Mouse (Mus musculus) frontal cortex, postnatal 36 days (tissue): Measurements from ENCODE around the gene Hist1h2an.
"Not testable (repeated sequence)": the region's sequence is repeated elsewhere in the genome, so short reads cannot be mapped to it uniquely, and the experiment has no call there.

Experiments
- DNase-seq, 2 experiments: peaks; one replicate each; pipeline ENCODE4 v3.0.0; 2022; ENCODE audit warnings: low spot score in 2 of 2

Hist1h2an gene

DNA sequence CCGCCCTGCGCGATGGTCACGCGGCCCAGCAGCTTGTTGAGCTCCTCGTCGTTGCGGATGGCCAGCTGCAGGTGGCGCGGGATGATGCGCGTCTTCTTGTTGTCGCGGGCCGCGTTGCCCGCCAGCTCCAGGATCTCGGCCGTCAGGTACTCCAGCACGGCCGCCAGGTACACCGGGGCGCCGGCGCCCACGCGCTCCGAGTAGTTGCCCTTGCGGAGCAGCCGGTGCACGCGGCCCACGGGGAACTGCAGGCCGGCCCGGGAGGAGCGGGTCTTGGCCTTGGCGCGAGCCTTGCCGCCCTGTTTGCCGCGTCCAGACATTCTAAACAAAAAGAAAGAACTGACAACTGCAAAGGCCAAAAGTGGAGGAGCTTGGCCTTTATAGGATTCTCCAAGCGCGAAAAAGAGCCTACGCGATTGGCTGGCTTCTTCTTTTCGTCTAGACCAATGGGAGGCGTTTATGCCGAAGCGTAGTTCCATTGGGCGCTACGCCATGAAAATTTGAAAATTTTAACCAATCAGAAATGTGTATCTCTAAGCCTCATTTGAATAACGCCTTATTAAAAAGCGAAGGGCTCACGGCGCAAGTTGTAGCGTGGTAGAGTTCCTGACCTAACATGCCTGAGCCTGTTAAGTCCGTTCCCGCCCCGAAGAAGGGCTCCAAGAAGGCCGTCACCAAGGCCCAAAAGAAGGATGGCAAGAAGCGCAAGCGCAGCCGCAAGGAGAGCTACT lies at the start of gene Hist1h2an, which contains the start of gene Hist1h2bp:
Gene Hist1h2an, minus strand, starts transcription at position 320 of the 731 bp plus-strand sequence.
Gene Hist1h2bp, plus strand, starts transcription at position 563 of the 731 bp plus-strand sequence.
- DNase-seq: peak; percentile 85 to 97

DNA sequence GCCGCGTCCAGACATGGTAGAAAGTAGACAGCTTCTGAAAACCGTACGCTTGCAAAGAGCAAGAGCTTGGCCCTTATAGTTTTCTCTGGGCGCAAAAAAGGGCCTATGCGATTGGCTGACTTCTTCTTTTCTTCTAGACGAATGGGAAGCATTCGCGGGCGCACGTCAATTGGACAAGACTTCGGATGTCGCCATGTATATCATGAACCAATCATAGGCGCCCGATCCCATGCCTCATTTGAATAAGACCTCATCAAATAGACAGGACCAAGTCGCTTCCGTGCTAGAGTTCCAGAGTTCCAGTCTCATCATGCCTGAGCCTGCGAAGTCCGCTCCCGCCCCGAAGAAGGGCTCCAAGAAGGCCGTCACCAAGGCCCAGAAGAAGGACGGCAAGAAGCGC lies 46.4 kb upstream of the Hist1h2an start, which contains the start of the genes Hist1h2ap and Hist1h2br:
Gene Hist1h2ap, minus strand, starts transcription at position 47 of the 400 bp plus-strand sequence.
Gene Hist1h2br, plus strand, starts transcription at position 283 of the 400 bp plus-strand sequence.
- DNase-seq: not testable (repeated sequence)

DNA sequence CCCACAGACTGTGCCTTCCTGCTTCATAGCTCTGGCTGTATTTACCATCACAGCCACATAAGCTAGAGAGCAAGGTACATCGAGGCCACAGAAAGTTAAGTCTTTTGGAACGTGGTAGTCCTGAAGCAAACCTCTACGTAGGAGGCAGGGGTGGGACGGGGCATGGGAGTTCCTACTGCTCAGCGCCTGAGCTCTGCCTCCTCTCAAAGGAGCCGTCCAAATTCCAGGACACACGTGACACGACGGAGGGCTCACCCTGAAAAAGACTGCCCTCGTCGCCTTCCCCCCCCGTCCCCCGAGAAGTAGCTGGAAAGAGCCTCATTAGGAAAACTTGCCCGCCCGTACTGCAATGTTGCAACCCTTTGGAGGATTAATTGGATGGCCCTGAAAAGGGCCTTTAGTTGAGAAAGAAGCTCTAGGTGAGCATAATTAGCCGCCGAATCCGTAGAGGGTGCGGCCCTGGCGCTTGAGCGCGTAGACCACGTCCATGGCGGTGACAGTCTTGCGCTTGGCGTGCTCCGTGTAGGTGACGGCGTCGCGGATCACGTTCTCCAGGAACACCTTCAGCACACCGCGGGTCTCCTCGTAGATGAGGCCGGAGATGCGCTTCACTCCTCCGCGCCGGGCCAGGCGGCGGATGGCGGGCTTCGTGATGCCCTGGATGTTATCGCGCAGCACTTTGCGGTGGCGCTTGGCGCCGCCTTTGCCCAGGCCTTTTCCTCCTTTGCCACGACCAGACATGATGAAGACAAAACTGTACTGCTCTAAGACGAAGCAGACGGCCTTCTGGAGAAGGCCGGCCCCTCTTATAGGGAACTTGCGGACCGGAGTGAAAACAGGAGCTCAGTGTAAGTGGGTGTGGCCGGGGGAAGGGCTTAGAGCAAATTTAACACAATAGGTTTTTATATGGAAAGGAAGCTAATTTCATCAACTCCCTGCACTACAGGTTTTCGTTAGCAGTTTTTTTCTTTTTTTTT lies 44.7 kb upstream of the Hist1h2an start, which contains the start of gene Hist1h4n:
Gene Hist1h4n, minus strand, starts transcription at position 779 of the 977 bp plus-strand sequence.
- DNase-seq: peak; percentile 36 to 56

DNA sequence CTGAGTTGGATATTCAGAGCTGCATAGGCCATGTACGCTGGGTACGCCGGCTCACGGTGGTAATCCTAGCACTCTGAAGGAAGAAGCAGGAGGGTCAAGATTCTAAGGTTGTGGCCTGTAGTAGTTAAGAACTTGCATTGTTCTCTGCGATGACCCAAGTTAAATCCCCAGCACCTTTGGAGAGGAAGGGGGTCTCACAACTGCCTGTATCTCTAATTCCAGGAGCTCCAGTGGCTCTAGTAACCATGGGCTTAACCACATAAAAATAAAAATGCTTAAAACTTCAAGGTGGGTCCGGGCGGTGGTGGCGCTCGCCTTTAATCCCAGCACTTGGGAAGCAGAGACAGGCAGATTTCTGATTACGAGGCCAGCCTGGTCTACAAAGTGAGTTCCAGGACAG lies 43.3 kb upstream of the Hist1h2an start:
- DNase-seq: no peak

DNA sequence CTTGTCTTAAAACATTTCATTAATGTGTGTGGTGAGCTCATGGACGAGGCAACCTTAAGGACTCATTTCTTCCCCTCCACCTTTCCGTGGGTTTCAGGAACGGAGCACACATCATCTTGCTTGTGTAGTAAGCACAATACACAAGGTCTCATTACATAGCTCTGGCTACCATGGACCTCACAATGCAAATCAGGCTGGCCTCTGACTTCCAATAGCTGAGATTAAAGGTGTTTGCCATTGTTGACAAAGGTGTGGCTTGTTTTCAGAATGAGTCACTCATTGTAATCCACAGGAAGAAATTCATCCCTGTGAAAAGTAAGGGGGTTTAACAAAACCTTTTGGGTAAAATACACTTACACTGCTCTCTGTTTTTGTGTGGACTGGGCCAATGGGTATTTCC lies 41.5 kb upstream of the Hist1h2an start:
- no peak for DNase-seq

DNA sequence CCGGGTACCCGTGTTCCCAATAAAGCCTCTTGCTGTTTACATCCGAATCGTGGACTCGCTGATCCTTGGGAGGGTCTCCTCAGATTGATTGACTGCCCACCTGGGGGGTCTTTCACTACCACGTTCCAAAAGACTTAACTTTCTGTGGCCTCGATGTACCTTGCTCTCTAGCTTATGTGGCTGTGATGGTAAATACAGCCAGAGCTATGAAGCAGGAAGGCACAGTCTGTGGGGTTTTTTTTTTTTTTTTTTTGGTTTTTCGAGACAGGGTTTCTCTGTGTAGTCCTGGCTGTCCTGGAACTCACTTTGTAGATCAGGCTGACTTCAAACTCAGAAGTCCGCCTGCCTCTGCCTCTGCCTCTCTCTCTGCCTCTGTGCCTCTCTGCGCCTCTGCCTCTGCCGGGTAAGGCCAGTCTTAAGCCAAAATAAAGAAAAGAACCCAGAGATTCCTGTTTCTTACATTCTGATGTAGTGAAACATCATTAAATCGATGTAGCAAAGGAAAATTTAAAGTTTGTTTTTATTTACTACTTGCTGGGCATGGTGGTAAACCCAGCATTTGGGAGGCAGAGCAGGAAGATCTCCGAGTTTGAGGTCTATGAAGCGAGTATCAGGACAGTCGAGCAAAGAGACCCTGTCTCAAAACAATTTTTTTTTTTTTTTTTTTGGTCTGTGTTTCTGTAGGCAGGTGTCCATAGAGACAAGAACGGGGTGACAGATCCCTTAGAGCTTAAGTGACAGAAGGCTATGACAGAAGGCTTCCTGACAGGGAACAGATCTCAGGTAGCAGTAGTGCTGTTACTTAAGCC lies 33.3 kb upstream of the Hist1h2an start:
- DNase-seq: not testable (repeated sequence)

DNA sequence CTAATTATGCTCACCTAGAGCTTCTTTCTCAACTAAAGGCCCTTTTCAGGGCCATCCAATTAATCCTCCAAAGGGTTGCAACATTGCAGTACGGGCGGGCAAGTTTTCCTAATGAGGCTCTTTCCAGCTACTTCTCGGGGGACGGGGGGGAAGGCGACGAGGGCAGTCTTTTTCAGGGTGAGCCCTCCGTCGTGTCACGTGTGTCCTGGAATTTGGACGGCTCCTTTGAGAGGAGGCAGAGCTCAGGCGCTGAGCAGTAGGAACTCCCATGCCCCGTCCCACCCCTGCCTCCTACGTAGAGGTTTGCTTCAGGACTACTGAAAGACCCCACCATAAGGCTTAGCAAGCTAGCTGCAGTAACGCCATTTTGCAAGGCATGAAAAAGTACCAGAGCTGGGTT lies 25.1 kb upstream of the Hist1h2an start:
- not testable (repeated sequence) for DNase-seq

DNA sequence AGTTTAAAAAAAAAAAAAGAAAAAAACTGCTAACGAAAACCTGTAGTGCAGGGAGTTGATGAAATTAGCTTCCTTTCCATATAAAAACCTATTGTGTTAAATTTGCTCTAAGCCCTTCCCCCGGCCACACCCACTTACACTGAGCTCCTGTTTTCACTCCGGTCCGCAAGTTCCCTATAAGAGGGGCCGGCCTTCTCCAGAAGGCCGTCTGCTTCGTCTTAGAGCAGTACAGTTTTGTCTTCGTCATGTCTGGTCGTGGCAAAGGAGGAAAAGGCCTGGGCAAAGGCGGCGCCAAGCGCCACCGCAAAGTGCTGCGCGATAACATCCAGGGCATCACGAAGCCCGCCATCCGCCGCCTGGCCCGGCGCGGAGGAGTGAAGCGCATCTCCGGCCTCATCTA lies 24.5 kb upstream of the Hist1h2an start, which contains the start of gene Hist1h4m:
Gene Hist1h4m, plus strand, starts transcription at position 208 of the 400 bp plus-strand sequence.
- DNase-seq: peak; percentile 40 to 64

DNA sequence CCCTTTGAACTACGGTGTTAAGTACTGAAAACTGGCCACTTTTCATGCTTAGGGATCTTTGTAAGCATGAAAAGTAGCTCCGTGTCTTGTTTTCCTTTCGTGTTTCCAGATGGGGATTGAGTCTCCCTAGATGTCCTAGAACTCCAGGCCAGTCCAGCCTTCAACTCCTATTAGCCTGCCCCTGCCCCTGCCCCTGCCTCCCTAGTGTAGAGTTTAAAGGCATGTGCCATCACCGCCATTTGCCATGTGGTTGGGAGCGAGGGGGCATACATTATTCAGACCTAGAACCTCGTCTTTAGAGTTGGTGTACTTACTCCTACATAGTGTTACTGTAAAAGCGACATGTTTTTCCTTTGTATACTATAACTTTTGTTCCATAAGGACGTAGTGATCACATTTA lies 24.1 kb upstream of the Hist1h2an start:
- DNase-seq: not testable (repeated sequence)

DNA sequence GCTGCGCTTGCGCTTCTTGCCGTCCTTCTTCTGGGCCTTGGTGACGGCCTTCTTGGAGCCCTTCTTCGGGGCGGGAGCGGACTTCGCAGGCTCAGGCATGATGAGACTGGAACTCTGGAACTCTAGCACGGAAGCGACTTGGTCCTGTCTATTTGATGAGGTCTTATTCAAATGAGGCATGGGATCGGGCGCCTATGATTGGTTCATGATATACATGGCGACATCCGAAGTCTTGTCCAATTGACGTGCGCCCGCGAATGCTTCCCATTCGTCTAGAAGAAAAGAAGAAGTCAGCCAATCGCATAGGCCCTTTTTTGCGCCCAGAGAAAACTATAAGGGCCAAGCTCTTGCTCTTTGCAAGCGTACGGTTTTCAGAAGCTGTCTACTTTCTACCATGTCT lies 23.1 kb upstream of the Hist1h2an start, which contains the start of the genes Hist1h2bq and Hist1h2ao:
Gene Hist1h2bq, minus strand, starts transcription at position 125 of the 400 bp plus-strand sequence.
Gene Hist1h2ao, plus strand, starts transcription at position 393 of the 400 bp plus-strand sequence.
- DNase-seq: not testable (repeated sequence)

DNA sequence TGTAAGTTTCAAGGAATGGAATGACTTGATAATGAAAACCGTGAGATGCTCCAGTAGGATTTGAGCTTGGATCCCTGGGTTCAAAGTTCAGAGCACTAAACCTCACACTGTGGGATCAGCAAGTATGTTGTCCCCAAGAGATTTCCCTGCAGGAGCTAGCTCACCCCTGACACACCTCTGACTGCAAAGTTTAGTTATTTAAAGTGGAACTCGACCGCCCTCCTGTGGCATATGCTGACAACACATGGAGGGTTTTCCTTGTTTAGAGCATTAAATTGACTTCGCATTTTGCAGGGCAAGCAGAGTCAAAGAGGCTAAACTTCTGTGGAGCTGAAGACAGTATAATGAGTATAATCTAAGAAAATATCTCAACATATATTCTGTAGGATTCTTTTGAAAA lies 16.0 kb upstream of the Hist1h2an start:
- not testable (repeated sequence) for DNase-seq

DNA sequence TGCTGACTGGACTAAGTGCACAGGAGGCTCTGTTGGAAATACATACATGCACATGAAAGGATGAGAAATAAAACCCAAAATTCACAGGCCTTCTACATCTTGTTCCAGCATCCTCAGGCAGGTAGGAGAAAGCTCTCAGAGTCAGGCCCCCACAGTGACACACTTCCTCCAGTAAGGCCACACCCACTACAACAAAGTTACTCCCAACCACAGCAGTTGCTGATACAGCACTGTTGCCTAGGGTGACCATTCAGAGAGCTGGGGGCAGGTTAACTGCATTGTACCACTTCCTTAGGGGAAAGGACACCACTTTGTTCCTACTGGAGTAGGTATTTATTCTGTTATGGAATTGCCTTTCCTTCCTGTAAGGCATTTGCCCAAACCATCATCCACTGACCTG lies 10.1 kb upstream of the Hist1h2an start:
- DNase-seq: not testable (repeated sequence)

DNA sequence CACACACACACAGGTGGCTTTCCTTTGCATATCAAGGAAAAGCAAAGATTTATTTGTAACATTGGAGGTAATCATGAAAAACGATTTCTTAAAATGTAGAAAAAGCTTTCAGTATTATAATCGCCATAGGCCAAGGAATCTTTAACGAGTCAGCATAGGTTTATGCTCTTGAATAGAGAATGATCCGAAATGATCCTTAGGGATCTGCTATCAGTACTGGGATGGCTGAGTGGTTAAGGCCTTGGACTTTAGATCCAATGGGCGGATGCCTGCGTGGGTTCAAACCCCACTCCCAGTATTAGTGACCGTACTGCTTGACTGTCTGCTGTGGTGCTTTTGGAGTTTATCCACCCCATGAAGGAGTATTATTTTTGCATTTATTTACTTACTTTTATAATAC lies 8.6 kb upstream of the Hist1h2an start:
- DNase-seq: no peak

DNA sequence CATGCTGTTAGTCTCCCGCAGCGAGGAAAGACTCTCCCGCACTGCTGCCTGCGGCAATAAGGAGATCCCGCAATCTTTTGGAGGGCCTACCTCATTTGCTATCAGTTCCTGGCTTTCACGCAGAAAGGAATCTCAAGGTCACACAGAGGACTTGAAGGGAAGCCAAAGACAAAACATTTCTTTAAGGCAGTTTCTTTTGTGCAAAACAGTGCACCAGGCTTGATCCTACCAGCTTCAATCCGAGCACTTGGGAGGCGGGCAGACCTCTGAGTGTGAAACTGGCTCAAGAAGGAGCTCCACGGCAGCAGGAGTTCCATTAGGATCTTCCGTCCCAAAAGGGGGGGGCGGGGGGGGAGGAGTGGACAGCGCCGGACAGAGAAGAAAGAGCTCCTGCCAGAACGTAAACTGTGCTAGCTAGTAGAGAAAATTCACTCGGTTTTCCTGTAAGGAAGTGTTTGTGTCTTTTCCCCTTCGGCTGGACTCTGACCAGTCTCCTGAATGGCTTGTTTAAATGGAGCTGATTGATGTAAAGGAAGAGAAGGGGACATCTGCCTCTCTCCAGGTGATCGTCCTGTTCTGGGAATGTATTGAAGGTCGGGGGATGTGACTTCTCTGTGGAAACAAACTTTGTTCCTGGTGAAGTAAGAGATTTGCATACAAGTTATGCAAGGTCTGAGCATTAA lies 3.7 kb upstream of the Hist1h2an start:
- no peak for DNase-seq

DNA sequence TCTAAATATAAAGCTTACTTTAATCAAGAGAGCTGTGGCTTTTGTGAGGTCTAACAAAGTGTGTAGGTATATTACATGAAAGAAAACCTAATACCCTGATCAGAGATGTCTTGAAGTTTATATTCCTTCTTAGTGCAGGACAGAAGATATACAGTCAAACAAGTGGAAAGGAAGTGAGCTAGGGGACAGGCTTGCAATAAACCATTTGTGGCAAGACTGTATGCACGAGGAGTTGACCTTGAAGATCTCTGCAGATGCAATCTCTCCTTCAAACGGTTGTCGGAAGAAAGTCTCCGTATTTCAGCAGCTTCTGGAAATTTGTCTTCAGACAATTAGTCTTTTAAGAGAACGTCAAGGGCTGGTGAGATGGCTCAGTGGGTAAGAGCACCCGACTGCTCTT lies 2.9 kb upstream of the Hist1h2an start:
- DNase-seq: no peak

DNA sequence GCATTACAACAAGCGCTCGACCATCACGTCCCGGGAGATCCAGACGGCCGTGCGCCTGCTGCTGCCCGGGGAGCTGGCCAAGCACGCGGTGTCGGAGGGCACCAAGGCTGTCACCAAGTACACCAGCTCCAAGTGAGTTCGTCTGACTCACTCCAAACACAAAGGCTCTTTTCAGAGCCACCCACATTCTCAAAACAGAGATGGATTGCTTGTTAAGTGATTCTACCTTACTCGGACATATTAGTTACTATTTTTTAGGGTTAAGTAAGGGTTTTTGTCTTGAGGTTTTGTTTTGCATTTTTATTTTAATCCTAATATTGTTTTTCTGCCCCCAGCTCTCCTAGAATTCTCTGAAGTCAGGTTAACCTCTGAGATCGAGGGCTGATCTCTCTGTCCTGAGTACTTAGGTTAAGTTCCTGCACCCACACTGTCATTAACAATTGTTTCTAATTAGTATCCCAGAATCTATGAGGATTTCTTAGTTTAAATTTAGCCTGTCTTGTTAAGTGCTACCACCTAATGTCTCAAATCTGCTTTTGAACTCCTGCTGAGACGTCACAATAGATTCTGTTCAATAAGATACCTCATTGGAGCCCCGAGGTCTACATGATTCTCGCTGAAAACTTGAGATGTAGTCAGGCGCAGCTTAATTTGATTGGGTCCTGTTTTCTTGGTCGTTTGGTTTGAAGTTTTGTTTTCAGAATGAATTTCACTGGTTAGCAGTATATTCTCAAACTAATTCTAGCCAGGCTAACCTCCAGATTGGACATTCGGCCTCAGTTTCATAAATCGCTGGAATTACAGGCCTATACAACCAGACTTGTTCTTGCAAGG lies 959 bp upstream of the Hist1h2an start:
- DNase-seq: no peak

DNA sequence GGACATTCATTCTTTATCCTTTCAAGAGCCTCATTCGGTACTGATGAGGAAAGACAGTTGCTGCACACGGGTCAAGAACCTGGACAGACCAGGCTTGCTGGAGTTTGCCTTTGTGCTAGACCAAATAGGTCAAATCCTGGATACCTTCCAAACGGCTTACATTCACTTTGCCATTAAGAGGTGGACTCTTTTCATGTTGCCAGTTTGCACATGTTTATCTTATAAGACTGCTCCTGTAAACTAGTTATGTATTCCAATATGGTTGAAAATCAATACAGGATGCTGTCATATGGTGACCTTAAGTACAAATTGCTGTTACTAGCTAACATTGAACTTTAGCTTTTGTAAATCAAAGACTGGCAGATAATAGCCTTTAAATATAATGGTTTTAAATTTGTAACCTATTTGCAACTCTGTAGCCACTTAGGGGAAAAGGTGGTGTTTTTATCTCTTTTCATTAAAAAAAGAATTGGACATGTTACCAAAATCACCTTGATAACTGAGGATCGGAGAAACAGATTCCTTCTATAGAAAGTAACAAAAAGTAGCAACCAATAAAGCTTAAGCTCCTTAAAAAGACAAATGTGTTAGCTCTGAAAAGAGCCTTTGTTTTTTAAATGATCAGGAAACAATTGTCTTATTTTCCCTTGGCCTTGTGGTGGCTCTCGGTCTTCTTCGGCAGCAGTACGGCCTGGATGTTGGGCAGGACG lies 674 bp downstream of the Hist1h2an start:
- DNase-seq: no peak

DNA sequence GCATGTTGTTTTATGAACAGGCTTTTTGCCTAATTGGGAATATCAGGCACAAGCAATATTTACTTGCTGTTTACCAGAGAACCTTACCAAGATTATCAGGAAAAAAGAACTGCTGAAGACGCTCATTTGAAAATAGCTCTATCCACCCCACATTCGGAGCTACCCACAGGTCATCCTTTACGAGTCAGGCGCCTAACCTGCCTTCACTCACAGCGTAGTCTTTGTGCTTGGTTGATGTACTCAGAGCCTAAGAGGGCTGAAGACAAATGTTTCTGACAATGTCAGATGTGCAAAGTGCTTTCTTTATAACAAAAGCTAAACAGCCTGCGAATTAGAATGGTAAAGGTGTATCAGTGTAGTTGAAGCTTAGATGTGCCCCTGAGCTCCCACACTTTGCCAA lies 2.7 kb downstream of the Hist1h2an start:
- DNase-seq: no peak

DNA sequence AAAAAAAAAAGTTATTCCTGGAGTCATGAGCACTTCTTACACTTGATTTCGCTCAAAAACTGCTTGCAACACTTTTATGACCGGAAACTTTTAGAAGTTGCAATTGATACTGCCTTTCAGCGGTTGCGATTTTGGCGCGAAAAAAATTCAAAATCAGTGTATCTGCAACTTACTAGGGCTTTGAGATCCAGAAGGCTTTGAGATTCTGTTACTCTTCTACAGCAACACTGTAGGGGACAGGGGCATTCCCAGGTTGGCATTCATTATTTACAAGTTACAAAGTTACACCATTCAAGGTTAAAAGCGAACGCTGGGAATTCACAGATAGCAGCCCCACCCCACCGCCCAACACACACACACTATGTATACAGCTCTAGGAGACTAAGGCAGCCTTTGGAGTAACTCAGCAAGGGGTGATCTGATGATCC lies 3.3 kb downstream of the Hist1h2an start:
- peak; percentile 24 to 43 for DNase-seq
